Mouse (Mus musculus) embryo, embryonic 11.5 days (tissue): ENCODE measurements around the gene Spo11.

Experiments used
- DNase-seq: peaks from one replicate; pipeline ENCODE4 v3.0.0-alpha.2; 2012; ENCODE audit warnings: low read depth, low spot score

Spo11 gene

DNA sequence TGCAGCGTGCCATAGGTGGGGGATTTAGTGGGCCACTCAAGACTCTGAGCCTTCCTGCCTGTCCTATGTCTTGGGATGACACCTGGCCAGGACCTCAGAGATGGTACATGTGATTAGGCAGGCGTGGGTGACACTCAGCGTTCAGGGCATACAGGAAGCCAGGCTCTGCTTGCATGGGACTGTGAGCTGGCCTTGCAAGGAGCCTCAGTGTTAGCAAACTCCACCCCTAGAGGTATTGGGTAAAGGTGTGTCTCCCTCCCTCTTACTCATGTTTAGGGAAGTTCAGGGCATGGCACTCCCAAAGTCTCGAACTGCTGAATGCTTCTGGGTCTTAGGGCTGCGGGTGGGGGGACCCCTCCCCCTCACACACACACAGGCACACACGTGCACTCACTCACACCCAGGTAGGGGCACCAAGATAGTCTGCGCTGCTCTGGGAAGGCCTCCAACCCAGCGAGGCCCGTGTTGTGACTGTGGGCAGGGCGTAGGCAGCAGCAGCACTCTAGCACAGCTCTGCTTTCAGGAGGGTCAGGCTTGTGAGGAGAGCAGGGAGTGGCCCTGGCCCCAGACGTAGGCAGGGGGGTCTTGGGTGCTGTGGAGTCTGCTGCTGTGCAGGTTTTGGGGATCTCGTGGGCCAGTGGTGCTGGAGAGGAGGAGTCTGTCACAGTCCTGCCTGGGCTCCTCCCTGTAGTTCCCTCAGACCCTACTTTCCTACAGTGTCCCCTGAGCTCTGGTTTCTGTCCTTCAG, 53.3 kb downstream of the Spo11 start:
- DNase-seq: no peak

DNA sequence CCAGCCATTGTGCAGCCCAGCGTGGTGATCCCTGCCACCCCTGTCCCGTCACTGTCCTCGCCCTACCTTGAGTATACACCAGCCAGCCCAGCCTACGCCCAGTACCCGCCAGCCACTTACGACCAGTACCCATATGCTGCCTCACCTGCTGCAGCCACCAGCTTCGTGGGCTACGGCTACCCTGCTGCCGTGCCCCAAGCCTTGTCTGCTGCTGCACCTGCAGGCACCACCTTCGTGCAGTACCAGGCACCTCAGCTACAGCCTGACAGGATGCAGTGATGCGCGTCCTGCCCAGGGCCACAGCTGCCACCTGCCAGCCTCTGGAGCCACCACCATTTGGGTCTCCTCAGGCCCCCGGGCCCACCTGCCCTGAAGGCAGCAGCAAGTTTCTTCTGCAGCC, 56.0 kb downstream of the Spo11 start:
- no peak for DNase-seq

DNA sequence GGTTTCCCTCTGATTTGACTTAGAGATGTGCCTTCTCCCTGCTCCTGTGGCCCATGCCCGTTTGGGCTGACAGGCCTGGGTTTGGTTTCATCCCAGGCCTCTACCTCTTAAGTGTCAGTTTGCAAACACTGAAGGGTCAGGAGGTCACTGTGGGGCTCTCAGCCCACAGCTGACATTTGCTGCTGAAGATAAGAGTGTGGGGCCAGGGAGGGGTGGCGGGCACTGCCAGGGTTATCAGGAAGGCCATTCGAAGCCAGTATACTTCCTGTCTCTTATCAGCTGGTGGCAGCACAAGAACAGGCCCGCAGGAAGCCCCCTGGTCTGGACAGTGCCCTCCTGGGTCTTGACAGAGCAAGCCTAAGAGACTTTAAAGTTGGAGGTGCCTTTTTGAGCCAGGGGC, 57.5 kb downstream of the Spo11 start:
- DNase-seq: no peak

- no peak for DNase-seq
Measured at GRCm38 (mm10) chr2:173035653-173036052, 58.2 kb downstream of the Spo11 start.

- no peak for DNase-seq
Measured at GRCm38 (mm10) chr2:173036055-173036454, 58.6 kb downstream of the Spo11 start.

DNA sequence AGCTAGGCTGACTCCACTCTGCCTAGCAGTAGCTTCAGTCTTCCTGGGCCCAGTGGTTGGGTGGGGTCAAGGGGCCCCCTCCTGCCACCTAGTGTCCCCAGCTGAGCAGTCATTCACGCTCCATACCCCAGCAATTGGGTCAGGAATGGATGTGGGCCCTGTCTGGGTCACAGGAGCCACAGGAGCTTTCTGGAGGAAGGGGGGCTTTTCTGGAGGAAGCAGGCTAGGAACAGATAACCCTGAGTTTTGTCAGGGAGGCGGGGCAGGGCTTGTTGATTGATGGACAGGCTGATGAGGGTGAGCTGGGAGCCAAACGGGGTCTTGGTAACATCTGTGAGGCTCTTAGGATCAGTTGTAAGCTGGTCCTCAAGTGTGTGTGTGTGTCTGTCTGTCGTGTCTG, 59.1 kb downstream of the Spo11 start:
- no peak for DNase-seq

DNA sequence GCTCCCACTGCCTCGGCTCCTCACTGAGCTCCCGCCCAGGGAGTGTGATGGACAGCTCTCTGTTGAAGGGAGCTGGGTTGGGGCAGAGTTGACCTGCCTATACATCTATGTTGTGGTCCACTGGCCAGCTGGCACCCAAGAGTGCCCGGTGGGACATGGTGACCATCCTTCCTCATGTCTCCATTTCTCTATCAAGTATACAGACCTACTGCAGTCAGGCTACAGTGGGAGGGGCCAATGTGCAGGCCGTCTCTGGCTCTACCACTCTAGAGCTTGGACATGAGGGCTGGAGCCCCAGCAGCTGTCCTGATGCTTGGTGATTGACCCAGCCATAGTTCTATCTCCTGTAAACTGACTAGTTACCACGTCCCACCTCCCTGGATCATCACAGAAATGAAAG, 59.8 kb downstream of the Spo11 start:
- DNase-seq: no peak

DNA sequence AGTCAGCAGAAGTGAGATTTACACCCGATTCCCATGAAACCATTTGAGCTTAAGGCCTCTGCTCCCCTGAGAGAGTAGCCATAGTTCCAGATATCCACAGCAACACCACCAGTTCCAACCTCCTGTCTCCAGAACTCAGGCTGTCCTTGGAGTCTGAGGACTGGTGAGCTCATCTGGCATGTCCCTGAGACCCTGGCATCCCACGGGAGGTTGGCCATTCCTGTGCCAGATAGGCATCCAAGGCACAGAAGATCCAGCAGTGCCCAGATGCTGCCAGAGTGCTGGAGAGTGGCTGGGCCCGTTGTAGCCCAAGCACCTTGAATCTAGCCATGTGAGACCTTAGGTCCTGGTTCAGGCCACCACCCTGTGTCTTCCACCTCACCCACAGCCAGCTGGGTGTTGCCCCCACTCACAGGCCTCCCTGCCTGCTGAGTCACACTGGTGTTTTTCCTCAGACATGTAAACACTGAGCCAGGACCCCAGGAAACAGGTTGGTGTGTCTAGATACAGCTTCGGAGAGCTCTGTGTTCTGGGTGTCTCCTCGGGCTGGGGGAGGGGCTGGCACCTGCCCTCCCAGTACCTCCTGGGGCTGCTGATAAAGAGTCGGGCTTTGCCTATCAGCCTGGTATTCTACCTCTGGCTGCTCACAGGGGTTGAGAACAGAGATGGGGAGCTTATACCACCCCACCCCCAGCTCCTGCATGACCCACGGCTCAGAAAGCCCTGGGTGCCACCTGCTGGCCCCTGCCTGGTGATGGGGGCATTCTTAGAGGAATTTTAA, 60.5 kb downstream of the Spo11 start:
- no peak for DNase-seq

- no peak for DNase-seq
Measured at GRCm38 (mm10) chr2:173039041-173039440, 61.5 kb downstream of the Spo11 start.

DNA sequence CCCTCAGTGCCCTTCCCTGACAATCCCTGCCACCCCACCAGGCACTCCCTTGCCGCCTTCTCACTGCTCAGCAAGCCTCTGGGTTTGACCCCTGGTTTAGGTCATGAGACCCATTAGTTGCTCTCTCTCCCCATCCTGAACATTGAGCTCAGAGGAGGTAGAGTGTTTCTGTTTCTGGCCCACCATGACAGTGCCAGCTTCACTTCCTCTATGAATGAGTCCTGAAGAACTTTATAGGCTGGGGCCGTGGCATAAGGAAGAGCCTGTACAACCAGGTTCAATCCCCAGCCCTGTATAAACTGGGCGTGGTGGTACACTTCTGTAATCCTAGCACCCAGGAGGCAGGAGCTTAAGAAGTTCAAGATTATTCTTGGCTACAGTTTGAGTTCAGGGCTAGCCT, 63.3 kb downstream of the Spo11 start:
- no peak for DNase-seq

DNA sequence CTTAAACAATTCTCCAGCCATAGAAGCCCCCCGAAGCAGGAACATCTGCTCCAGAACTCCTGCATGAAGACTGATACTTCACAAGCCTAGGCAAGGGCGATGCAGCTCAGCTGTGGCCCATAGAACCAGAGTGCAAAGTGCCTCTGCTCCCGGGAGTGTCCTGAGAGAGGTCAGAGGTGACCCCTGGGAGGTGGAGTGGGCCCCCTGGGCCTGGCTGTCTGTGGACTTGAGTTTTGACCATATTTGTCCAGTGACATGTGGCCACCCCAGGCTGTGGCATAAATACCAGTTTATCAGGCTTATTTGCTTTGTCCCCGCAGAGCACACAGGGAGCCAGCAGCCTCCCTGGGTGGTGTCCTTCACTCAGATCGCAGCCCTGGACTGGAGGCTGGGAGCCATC, 63.7 kb downstream of the Spo11 start:
- DNase-seq: no peak

GRCm38 (mm10) chr2:173041893-173042292, 64.4 kb downstream of the Spo11 start:
- DNase-seq: no peak

- DNase-seq: no peak
Measured at GRCm38 (mm10) chr2:173042504-173043162, 65.1 kb downstream of the Spo11 start.
